Mouse (Mus musculus) midbrain, embryonic 14.5 days (tissue): Measurements from ENCODE around the gene Trim23. TPM values are rescaled to one million over a fixed set of nuclear protein-coding genes. Genes with fewer than 3 reads are reported as not detected.
A peak's percentile ranks its signal among the peaks of the same experiment; 100 is the strongest.

Experiments used
- ATAC-seq: fragments of 200-750 bp; cut with Nextera tagmentation; 2 replicates; pipeline ENCODE4 v1.8.0; 2017; ENCODE audit warnings: moderate number of reproducible peaks, moderate library complexity; ENCODE audit not compliant: low FRiP score, low TSS enrichment
- DNase-seq: peaks from one replicate; pipeline ENCODE4 v3.0.0-alpha.2; 2015
- H3K27ac ChIP-seq: fragments of 300-500 bp; sonication (generic); replicated peaks from 2 replicates; pipeline ENCODE4 v1.5.1; 2014; ENCODE audit warnings: mild to moderate bottlenecking, low read depth, low read length, moderate library complexity
- H3K27me3 ChIP-seq: fragments of 300-500 bp; sonication (generic); 2 replicates; pipeline ENCODE4 v1.6.1; 2014; ENCODE audit warnings: low read length, control low read depth, mixed read lengths; ENCODE audit not compliant: control insufficient read depth, insufficient read depth
- H3K36me3 ChIP-seq: fragments of 300-500 bp; sonication (generic); 2 replicates; pipeline ENCODE4 v1.6.1; 2014; ENCODE audit warnings: low read length, control low read depth; ENCODE audit not compliant: control insufficient read depth, insufficient read depth
- H3K4me1 ChIP-seq: fragments of 300-500 bp; sonication (generic); 2 replicates; pipeline ENCODE4 v1.6.1; 2014; ENCODE audit warnings: mild to moderate bottlenecking, antibody characterized with exemption, low read length, control low read depth; ENCODE audit not compliant: control insufficient read depth, insufficient read depth
- H3K4me2 ChIP-seq: fragments of 300-500 bp; sonication (generic); 2 replicates; pipeline ENCODE4 v1.6.1; 2014; ENCODE audit warnings: mild to moderate bottlenecking, low read length, moderate library complexity
- H3K4me3 ChIP-seq: fragments of 300-500 bp; sonication (generic); replicated peaks from 2 replicates; pipeline ENCODE4 v1.5.1; 2014; ENCODE audit warnings: low read depth, low read length
- H3K9ac ChIP-seq: fragments of 300-500 bp; sonication (generic); replicated peaks from 2 replicates; pipeline ENCODE4 v1.6.1; 2014; ENCODE audit warnings: mild to moderate bottlenecking, low read length, moderate library complexity
- H3K9me3 ChIP-seq: fragments of 300-500 bp; sonication (generic); 2 replicates; pipeline ENCODE4 v1.6.1; 2016; ENCODE audit warnings: low read length, control low read depth, mixed read lengths; ENCODE audit not compliant: control insufficient read depth
- WGBS: fragments of 180-500 bp; shearing (Covaris S2); extraction: QIAGEN DNeasy Blood & Tissue Kit; methylation state at CpG from one replicate; pipeline ENCODE4 v1.1.7; 2014; 5-methylcytosine and 5-hydroxymethylcytosine counted together
- polyA plus RNA-seq: library from polyadenylated mRNA; unstranded; fragments of >200 nt; fragmentation: Nextera tagmentation; extraction: Ambion mirVana; gene quantifications from 2 replicates; pipeline ENCODE4 v1.2.1, GENCODE M21; 2014

Gene Trim23
- polyA plus RNA-seq = 40.1 and 42.3 TPM in 2 replicates

DNA sequence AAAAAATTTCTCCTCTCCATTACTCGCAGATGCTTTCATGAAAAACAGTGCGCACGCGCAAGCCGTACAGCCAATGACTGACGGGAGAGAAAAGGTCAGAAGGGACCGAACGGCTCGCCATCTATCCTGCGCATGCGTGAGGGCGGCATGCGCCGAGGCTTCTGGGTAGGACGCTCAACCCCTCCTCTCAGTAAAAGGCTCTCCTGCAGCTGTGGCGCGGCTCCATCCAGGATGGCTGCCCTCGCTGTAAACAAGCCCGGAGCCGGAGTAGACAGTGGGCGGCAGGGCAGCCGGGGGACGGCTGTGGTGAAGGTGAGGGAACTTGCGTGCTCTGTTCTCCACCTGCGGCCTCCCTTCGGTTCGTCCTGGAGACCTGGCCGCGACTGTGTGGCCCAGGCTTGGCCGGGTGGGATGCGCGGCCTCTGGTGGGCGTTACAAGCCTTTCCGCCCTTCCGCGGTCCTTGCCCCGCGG, at the start of gene Trim23:
Gene Trim23 (plus strand): TSS at position 148 of the 472 bp plus-strand sequence.
- Histone ChIP-seq H3K27ac (peak within 1 kb of the TSS; percentile 81), H3K9ac (peak within 1 kb of the TSS; percentile 78), H3K4me3 (peak within 1 kb of the TSS; percentile 91), H3K4me1 (peaks cover 15% of the 10 kb centered on the region), H3K4me2 (peak within 1 kb of the TSS; percentile 79), H3K9me3 (no peaks in the 10 kb centered on the region), H3K36me3 (peaks cover 7% of the 10 kb centered on the region; the same call in 1 of the 2 replicates), H3K27me3 (no peaks in the 10 kb centered on the region)
- DNase-seq (peak; percentile 100), ATAC-seq (peak; percentile 99)
- 0% methylated on average over 38 of the region's 38 CpGs for WGBS

- WGBS = 95% methylated on average over 2 of the region's 2 CpGs
- no peak overlapping the region for H3K4me3 ChIP-seq
- H3K9me3 ChIP-seq = no peaks in the 10 kb centered on the region
- H3K36me3 ChIP-seq = peaks cover 80% of the 10 kb centered on the region
- ATAC-seq (no peak), DNase-seq (no peak)
- no peak overlapping the region for H3K27ac ChIP-seq
- H3K4me2 ChIP-seq = no peak overlapping the region
- no peaks in the 10 kb centered on the region for H3K4me1 ChIP-seq
- H3K27me3 ChIP-seq = no peaks in the 10 kb centered on the region
- H3K9ac ChIP-seq = no peak overlapping the region
Measured at GRCm38 (mm10) chr13:104132561-104132960, 46.0 kb upstream of the Trim23 start.

- DNase-seq = no peak
- 63% methylated on average over 4 of the region's 4 CpGs for WGBS
- Histone ChIP-seq H3K9ac (no peak overlapping the region), H3K27me3 (no peaks in the 10 kb centered on the region), H3K4me2 (no peak overlapping the region), H3K4me3 (no peak overlapping the region), H3K27ac (no peak overlapping the region), H3K9me3 (no peaks in the 10 kb centered on the region), H3K36me3 (peaks cover 76% of the 10 kb centered on the region), H3K4me1 (no peaks in the 10 kb centered on the region)
- ATAC-seq = no peak
Measured at GRCm38 (mm10) chr13:104134510-104135085, 44.0 kb upstream of the Trim23 start.

DNA sequence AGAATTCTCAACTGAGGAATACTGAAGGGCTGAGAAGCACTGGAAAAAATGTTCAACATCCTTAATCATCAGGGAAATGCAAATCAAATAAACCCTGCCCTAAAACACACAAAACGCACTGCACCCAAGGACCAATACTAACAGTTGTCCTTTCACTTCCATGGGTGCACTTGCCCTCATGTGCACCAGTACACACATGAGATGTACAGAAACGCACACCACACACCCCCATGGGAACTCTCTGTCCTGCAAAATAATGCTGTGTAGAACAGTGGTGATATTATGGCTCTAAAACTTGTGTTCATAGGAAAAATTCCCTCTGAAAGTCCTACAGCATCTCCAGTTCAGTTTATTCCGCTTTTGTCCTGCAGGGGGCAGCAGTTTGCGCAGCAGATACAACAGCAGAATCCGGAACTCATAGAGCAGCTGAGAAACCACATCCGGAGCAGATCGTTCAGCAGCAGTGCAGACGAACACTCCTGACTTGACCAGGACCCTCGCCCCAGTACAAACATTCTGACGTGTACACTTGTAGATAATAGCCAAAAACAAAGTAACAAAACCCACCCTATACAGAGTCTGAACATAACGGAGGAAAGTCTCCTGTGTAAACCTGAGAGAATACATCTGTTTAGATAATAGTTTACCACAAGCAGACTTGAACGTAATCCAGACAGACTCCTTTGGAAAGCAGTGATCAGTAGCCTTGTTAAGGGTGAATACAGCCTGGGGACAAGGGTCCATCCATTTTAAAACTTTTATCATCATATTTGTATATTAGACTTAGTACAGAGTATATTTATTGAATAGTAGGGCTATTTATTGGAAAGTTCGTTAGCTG, 39.0 kb upstream of the Trim23 start:
- Histone ChIP-seq H3K27me3 (no peaks in the 10 kb centered on the region), H3K4me1 (no peaks in the 10 kb centered on the region), H3K9ac (no peak overlapping the region), H3K27ac (no peak overlapping the region), H3K4me2 (no peak overlapping the region), H3K4me3 (no peak overlapping the region), H3K9me3 (no peaks in the 10 kb centered on the region), H3K36me3 (peaks cover 73% of the 10 kb centered on the region)
- ATAC-seq (no peak; the same call in 1 of the 2 replicates), DNase-seq (peak; percentile 87)
- 43% methylated on average over 13 of the region's 13 CpGs for WGBS

DNA sequence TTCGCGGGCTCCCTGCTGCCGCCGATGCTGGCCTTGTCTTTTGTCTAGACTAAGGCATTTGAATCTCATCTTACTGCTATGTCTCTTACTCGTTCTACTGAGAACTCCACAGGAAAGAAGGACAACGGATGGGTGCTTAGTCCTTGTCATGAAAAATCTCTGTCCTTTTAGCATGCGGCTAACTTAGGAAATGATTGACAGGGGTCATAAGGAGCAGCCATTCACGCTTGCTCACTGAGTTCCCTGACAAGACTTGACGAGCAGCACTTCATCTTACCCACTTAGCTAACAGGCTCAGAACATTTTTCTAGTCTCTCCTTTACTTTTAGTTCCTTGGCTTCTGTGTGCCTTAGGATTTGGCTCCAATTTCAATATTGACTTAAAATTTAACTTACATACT, 33.7 kb upstream of the Trim23 start:
- H3K36me3 ChIP-seq = peaks cover 86% of the 10 kb centered on the region
- WGBS = 75% methylated on average over 9 of the region's 9 CpGs
- no peak overlapping the region for H3K4me3 ChIP-seq
- no peak overlapping the region for H3K27ac ChIP-seq
- H3K9me3 ChIP-seq = no peaks in the 10 kb centered on the region
- no peaks in the 10 kb centered on the region for H3K27me3 ChIP-seq
- H3K9ac ChIP-seq = no peak overlapping the region
- no peaks in the 10 kb centered on the region for H3K4me1 ChIP-seq
- ATAC-seq = no peak
- H3K4me2 ChIP-seq = no peak overlapping the region
- DNase-seq = no peak

DNA sequence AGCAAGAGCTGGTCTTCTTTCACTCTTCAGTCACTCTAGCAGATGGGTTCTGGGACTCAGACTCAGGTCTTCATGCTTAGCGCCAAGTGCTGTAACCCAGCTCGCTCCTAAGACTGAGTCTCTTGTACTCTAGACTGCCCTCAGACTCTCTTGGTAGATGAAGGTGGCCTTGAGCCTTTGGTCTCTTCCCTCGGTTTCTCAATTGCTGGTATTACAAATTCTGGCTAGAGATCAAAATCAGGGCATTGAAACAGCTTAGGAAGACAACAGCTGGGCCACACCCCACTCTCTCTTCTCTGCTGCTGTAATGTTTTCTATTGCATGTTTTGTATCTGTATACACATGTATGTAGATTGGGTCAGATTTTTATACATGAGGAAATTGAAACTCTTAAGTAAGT, 33.0 kb upstream of the Trim23 start:
- no peaks in the 10 kb centered on the region for H3K27me3 ChIP-seq
- H3K27ac ChIP-seq = no peak overlapping the region
- no peaks in the 10 kb centered on the region for H3K9me3 ChIP-seq
- H3K4me2 ChIP-seq = no peak overlapping the region
- WGBS = 96% methylated on average over 3 of the region's 3 CpGs
- H3K4me1 ChIP-seq = no peaks in the 10 kb centered on the region
- H3K9ac ChIP-seq = no peak overlapping the region
- no peak for DNase-seq
- ATAC-seq = no peak
- H3K36me3 ChIP-seq = peaks cover 78% of the 10 kb centered on the region
- no peak overlapping the region for H3K4me3 ChIP-seq

- no peak for DNase-seq
- WGBS = 94% methylated on average over 5 of the region's 5 CpGs
- no peak overlapping the region for H3K27ac ChIP-seq
- no peaks in the 10 kb centered on the region for H3K27me3 ChIP-seq
- ATAC-seq = no peak
- no peak overlapping the region for H3K4me3 ChIP-seq
- no peak overlapping the region for H3K9ac ChIP-seq
- H3K9me3 ChIP-seq = no peaks in the 10 kb centered on the region
- H3K36me3 ChIP-seq = peaks cover 51% of the 10 kb centered on the region
- no peaks in the 10 kb centered on the region for H3K4me1 ChIP-seq
- H3K4me2 ChIP-seq = no peak overlapping the region
Measured at GRCm38 (mm10) chr13:104154180-104154579, 24.4 kb upstream of the Trim23 start.

DNA sequence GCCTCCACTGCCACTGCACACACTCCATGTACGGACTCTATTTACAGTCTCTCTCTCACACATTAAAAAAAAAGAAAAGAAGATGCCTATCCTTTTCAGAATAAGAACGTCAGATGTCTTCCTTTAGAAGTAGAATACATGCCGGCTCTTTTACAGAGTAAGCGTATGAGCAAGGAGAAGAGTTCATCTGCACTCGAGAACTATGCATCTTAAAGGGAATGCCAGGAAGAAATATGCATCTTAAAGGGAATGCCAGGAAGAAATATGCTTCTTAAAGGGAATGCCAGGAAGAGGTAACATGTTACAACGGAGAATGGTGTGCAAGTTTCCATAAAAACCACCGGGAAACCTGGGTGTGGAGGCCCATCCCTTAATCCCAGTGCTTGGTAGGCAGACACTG, 23.5 kb upstream of the Trim23 start:
- no peak for ATAC-seq
- DNase-seq = no peak
- 94% methylated on average over 7 of the region's 7 CpGs for WGBS
- Histone ChIP-seq H3K27ac (no peak overlapping the region), H3K36me3 (peaks cover 55% of the 10 kb centered on the region), H3K9ac (no peak overlapping the region), H3K4me3 (no peak overlapping the region), H3K4me2 (no peak overlapping the region), H3K4me1 (no peaks in the 10 kb centered on the region), H3K9me3 (no peaks in the 10 kb centered on the region), H3K27me3 (no peaks in the 10 kb centered on the region)
